Mouse (Mus musculus) bone marrow, adult 2 months (tissue): Measurements from ENCODE around the gene 4833427G06Rik.

ENCODE experiments used
- CTCF ChIP-seq: fragments of 200-500 bp; IDR thresholded peaks from 2 replicates; pipeline ENCODE4 v1.5.1; 2011; ENCODE audit warnings: low read length, control low read depth; ENCODE audit not compliant: control insufficient read depth, insufficient read depth
- POLR2A ChIP-seq: fragments of 200-500 bp; IDR thresholded peaks from 2 replicates; pipeline ENCODE4 v1.6.1; 2011; ENCODE audit warnings: low read depth, mild to moderate bottlenecking, control low read depth, low read length, borderline replicate concordance; ENCODE audit not compliant: control insufficient read depth

DNA sequence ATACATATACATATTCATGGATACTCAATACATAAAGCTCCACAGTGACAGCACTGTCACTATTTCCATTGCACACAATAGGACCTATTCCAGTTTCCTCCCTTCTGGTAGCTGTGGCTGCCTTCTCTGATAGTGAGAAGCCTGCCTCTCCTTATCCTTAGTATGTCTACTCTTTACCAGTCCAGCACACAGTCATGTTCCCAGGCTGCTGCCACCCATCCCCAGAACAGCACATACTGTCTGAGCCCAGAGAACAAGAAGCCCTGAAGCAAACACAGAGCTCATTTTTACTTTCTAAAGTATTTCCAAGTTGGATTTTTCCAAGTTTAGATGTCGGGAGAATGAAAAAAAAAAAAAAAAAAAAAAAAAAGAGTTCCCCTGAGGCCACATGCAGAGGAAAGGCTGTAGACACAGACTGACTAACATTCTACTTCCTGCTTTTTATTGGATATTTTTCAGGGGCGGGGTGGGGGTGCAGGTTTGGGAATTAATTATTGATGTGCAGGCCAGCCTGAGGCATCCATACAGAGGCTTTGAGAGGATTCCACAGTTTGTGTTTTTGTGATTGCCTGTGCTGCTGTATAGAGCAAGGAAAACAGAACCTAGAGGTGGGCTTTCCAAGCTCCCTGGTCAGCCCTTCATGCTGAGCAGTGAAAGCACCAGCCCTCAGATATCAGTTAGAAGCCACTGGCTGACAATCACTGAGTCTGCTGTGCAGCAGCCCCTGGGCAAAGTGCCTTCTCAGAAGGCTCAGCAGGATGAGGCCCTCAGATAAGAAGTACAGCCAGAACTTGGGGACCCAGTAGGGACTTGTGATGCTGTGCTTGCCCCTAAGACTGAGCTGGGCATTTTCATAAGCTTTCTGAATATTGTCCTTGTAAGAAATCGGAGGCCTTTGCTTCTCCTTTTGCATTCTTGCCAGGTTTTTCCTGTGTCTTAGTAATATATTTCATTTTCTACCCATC, 45.2 kb downstream of the 4833427G06Rik start:
- TF ChIP-seq POLR2A: no peak
- no peak for TF ChIP-seq CTCF
